Mouse (Mus musculus): ENCODE results near the gene Olfr56.
"Not testable (repeated sequence)": the region's sequence is repeated elsewhere in the genome, so short reads cannot be mapped to it uniquely, and the experiment has no call there.

Olfr56 gene

GRCm38 (mm10) chr11:49060061-49060460 is 81.4 kb downstream of the Olfr56 start:
- not testable (repeated sequence) for DNase-seq (ENCODE audit: low spot score)

DNA sequence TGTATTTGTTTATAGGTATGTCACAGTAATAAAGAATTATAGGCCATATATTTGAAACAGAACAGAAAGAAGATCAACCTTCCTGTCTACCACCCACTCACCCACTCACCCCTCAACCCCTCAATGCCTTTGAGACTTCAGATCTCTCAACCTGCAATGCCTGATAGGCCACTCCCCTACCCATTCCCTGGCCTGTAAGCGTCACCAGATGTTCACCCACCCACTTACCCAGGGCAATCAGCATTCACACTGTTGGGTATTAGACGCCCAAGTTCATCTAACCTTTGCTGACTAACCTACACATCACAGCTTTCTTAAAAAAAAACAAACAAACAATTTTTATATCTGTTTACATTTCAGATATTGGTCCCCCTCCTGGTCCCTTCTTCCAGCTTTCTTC is 83.2 kb downstream of the Olfr56 start:
- peak; percentile 47 for DNase-seq (ENCODE audit: low spot score)

GRCm38 (mm10) chr11:49063713-49064469 is 85.2 kb downstream of the Olfr56 start, which contains the start of gene Tgtp2:
Tgtp2 (minus strand) TSS chr11:49064206.
- DNase-seq (ENCODE audit: low spot score): peak; percentile 65

GRCm38 (mm10) chr11:49068358-49068757 is 89.7 kb downstream of the Olfr56 start:
- no peak for DNase-seq (ENCODE audit: low spot score)

- not testable (repeated sequence) for DNase-seq (ENCODE audit: low spot score)
These were observed 97.5 kb downstream of the Olfr56 start, which contains the start of gene Ifi47 for GRCm38 (mm10) chr11:49076001-49076757. Ifi47 (plus strand) TSS chr11:49076587.

DNA sequence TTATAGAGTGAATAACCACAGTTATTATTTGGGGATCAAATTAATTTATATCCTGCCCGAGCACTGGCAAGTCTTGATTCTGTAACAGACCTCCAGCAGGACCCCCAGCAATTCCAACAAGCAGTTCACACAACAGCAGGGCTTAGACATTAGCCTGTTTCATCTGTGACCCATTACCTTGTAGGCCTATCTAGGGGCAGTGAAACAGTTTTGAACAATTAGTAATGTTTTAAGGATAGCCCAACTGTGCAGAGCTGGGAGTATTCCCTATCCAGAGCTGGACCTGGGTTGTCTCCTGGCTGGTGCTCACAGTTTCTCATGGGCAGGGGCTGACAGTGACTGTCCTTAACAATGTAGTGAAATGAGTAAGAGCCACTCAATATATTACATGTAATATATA is 98.3 kb downstream of the Olfr56 start:
- no peak for DNase-seq (ENCODE audit: low spot score)

DNA sequence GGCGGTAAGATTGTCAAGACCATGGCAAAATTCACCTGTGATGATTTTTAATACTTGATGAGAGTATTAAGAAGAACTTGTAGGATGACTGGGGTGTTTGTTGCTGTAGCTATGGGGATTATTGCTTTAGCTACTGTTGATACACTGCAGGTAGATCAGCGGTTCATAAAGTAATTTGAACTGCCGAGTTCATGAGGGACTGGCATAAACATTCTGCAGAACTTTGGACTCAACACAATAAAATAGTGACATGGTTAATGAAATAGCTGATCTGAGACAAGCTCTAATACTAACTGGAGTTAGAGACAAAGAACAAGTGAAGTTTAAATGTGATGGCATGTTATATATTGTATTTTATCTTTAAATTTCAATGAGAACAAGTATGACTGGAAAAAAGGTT is 100.0 kb downstream of the Olfr56 start:
- DNase-seq (ENCODE audit: low spot score): no peak

DNA sequence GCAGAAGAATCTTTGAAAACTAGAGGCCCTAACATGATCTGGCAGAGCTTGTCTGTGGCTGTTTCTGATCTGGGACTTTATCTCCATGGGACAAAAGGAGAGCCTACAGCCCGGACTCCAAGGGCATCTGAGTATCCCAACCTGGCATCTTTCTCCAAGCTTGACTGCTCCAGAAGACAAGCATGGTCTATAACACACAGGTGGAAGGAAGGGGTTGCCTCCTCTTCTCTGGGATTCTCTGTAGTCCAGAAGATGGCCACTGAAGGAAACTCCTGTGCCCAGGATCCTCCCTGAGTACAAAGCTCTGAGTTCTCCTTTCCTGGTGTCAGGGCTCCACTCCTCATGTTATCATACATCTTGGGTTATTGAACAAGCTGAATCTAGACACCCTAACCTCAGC is 101.9 kb downstream of the Olfr56 start:
- DNase-seq (ENCODE audit: low spot score): no peak

DNA sequence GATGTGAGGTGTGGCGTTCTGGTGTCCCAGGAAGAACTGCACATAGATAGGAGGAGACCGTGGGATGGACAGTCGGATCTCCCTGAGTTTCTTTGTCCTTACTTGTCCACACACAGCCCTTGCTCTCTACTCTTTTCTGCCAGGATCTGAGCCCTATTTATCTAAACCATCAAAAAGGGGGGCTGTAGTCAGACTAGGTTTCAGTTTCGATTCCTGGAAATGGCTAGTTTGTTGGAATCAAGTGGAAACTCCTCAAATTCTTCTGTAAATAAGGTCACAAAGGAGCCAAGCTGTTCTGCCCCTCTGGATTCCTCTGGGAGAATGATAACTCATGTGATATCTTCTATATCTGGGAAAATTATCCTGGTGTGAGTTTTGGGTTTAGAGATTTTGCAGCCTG is 102.7 kb downstream of the Olfr56 start:
- no peak for DNase-seq (ENCODE audit: low spot score)

DNA sequence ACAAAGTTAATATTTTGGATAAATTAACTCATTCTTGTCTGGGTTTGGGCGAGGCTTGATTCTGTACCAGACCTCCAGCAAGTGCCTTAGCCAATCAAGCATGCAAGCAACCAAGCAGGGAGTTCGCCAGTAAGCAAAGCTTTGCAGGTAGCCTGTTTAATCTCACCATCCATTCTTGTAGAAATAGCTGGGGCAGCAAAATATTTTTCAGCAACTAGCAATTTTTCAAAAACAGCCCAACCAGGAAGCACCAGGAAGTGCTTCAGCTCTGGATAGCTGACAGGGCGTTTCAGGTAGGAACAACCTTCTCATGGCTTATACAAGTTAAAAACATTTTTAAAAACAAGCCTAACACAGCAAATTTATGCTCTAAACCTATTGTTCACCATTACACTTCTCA is 103.2 kb downstream of the Olfr56 start:
- no peak for DNase-seq (ENCODE audit: low spot score)

GRCm38 (mm10) chr11:49083146-49083545 is 104.5 kb downstream of the Olfr56 start:
- peak; percentile 68 for DNase-seq (ENCODE audit: low spot score)

GRCm38 (mm10) chr11:49083808-49084207 is 105.1 kb downstream of the Olfr56 start:
- DNase-seq (ENCODE audit: low spot score): no peak

DNA sequence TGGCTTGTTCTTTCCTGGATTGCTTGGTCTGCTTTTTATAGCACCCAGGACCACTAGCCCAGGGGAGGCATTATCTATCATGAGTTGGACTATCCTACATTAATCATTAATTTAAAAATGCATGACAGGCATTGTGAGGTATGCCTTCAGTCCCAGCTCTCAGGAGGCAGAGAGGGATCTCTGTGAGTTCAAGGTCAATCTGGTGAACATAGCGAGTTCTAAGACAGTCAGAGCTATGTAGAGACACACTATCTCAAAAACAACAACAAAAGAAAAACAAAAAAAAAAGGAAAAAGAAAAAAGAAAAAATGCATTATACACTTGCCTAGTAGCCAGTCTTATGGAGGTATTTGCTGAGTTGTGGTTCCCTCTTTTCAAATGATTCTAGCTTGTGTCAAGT is 105.7 kb downstream of the Olfr56 start:
- DNase-seq (ENCODE audit: low spot score): no peak

DNA sequence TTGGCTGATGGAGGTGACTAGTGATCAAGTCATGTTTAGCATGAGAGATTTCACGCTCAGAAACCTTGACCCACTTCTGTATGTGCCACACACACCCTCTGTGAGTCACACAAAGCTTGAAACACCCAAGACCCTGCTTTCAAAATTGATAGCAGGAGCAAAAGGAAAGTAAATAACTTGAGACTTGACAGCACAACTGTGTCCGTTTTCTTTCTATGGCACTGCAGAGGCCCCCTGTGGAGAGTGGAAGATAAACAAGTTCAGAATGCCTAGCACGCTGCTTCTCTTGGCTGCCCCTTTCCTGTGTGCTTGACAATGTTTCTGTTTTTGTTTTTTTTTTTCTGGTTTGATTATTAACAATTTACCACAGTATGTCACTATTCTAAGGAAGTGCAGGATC is 106.2 kb downstream of the Olfr56 start:
- peak; percentile 71 for DNase-seq (ENCODE audit: low spot score)

- DNase-seq (ENCODE audit: low spot score): peak; percentile 39
These were observed 108.2 kb downstream of the Olfr56 start for GRCm38 (mm10) chr11:49086858-49087361.

- DNase-seq (ENCODE audit: low spot score): peak; percentile 42
These were observed 109.3 kb downstream of the Olfr56 start for GRCm38 (mm10) chr11:49087830-49088616.

GRCm38 (mm10) chr11:49088990-49089652 is 110.4 kb downstream of the Olfr56 start:
- no peak for DNase-seq (ENCODE audit: low spot score)

DNA sequence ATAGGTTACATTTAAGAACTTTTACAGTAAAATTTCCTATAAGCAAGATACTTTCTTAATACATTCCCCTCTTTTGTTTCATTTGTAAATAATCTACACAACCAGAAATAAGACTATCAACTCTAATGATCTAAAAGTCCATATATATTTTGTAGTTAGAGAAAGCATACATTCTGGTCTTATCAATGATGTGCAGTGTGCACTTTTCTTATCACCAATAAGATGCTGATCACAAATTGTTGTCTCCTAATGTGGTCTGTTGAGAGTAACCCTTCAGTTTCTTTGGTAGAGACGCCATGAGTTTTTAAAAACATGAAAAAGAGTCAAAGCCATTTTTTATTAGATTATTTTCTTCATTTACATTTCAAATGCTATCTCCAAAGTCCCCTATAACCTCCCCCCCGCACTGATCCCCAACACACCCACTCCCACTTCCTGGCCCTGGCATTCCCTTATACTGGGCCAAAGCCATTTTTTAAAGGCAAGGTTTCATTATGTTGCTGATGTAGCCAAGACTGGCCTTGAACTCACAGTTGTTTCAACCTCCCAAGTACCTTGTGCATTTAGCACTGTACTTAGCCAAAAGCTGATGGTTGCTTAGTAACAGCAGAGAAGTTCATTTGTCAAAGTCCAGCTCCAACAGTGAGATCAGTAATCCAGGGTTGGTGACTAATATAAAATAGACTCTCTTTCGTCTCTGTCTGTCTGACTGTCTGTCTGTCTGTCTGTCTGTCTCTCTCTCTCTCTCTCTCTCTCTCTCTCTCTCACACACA is 111.2 kb downstream of the Olfr56 start:
- no peak for DNase-seq (ENCODE audit: low spot score)

DNA sequence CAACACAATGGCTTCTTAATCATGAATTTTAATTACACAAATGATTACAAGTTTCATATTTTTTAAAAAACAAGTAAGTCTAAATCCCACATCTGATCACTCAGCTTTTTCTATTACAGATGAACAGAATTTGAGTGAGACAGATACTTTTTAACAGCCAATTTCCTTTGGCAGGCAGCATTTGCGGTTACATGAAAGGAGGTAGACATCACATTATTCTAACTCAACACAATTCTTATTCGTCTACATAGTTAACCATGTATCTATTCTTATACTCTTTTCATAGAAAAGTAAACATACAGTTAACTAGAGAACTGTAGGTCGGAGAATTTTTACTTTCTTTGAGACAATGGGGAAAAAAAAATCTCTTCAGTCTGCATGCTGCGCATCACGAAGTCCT is 111.9 kb downstream of the Olfr56 start:
- no peak for DNase-seq (ENCODE audit: low spot score)

DNA sequence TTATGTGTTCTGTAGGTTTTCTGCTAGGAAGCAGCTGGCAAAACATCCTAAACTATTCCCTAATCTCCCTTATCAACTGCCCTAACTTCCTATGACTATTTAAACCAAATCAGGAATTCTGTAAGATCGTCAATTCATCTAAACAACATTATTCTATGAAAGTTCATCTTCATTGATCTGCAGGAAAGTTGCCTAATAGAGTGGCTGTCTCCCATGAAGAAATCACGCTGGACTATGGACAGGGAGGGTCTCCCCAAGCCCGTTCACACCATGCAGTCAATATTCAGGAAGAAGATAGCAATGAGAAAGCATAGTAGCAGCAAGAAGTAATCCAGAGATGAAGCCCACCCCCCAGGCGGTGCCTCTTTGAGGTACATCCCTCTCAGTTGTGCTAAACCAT is 112.5 kb downstream of the Olfr56 start:
- no peak for DNase-seq (ENCODE audit: low spot score)

DNA sequence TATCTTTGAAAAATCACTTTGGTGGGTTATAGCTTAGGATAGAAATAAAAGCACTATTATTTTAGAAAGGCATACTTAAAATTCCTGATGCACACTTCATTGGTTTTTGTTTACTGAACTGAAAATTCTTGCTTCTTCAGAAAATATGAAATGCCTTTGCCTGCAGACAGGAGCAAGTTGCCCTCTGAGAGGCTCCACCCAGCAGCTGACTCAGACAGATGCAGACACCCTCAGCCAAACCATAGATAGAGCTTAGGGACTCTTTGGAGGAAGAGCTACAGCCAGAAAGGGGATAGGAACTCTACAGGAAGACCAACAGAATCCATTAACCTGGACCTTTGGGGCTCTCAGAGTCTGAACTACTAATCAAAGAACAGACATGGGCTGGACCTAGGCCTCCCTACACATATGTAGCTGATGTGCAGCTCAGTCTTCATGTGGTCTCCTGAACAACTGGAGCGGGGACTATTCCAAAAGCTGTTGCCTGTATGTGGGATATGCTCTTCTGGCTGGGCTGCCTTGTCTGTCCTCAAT is 113.4 kb downstream of the Olfr56 start:
- DNase-seq (ENCODE audit: low spot score): no peak

Measured in T-cell, adult 2 months (primary cell).